Mouse (Mus musculus) retina, postnatal 7 days (tissue): ENCODE measurements around the gene Pck1.

Source experiments
- DNase-seq: peaks from one replicate; pipeline ENCODE4 v3.0.0-alpha.2; 2012; ENCODE audit warnings: low read depth, low spot score

Pck1 gene

GRCm38 (mm10) chr2:173148001-173148400 is 4.8 kb upstream of the Pck1 start:
- no peak for DNase-seq

DNA sequence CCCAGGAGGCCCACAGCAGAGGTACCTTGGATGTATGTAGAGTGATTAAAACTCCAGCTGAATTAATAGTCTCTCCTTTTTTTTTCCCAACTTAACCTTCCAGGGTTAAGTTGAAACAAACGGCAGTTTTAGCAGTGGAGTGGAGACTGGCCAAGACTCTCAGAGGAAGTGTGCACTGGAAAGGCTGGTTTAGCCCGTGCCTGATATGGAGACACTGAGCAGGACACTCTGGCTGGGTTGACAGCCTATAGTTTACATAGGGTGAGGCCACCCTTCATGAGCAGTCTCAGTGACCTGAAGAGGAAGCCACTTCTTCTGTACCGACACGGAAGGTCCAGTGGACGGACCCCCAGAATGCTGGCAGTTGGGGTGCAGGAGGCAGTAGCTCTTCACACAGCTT is 1.5 kb upstream of the Pck1 start:
- no peak for DNase-seq

GRCm38 (mm10) chr2:173151784-173152284 is 1.0 kb upstream of the Pck1 start:
- DNase-seq: no peak

- DNase-seq: no peak
Measured at GRCm38 (mm10) chr2:173153266-173153665, 418 bp downstream of the Pck1 start.

DNA sequence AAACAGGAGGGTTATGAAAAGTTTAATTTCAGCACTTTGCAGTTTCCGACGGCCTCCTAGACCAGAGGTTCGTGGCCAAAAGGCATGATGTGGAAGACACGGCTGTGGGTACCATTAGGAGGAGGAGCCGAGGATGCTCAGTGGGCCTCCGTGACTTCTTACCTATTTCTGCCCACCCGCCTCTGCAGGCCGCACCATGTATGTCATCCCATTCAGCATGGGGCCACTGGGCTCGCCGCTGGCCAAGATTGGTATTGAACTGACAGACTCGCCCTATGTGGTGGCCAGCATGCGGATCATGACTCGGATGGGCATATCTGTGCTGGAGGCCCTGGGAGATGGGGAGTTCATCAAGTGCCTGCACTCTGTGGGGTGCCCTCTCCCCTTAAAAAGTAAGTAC is 1.7 kb downstream of the Pck1 start:
- no peak for DNase-seq

GRCm38 (mm10) chr2:173154962-173155361 is 2.1 kb downstream of the Pck1 start:
- no peak for DNase-seq

DNA sequence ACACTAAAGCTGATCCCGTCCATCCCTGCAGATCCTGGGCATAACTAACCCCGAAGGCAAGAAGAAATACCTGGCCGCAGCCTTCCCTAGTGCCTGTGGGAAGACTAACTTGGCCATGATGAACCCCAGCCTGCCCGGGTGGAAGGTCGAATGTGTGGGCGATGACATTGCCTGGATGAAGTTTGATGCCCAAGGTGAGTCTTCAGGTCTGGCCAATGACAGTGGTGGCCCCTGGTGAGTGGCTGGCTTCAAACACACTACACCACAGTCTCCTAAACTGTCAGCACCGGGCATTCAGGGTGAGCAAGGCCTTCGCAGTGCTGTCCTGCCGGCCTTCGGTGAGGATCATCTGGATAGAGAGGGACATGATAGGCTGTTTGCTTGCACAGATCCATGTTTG is 3.1 kb downstream of the Pck1 start:
- no peak for DNase-seq

GRCm38 (mm10) chr2:173156923-173157322 is 4.1 kb downstream of the Pck1 start:
- no peak for DNase-seq

GRCm38 (mm10) chr2:173157376-173157775 is 4.5 kb downstream of the Pck1 start:
- DNase-seq: no peak

DNA sequence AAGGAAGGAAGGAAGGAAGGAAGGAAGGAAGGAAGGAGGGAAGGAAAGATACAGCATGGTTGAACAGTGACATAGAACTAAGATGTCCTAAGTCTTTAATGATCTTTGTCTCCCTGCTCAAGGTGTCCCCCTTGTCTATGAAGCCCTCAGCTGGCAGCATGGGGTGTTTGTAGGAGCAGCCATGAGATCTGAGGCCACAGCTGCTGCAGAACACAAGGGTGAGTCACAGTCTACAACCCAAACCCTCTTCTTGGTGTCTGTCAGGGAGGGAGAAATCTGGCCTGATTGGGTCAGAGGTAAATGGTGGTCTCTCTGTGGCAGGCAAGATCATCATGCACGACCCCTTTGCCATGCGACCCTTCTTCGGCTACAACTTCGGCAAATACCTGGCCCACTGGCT is 5.0 kb downstream of the Pck1 start:
- no peak for DNase-seq

GRCm38 (mm10) chr2:173158390-173159055 is 5.7 kb downstream of the Pck1 start:
- DNase-seq: no peak

- DNase-seq: peak; percentile 53
Measured at GRCm38 (mm10) chr2:173159354-173160311, 6.8 kb downstream of the Pck1 start.

DNA sequence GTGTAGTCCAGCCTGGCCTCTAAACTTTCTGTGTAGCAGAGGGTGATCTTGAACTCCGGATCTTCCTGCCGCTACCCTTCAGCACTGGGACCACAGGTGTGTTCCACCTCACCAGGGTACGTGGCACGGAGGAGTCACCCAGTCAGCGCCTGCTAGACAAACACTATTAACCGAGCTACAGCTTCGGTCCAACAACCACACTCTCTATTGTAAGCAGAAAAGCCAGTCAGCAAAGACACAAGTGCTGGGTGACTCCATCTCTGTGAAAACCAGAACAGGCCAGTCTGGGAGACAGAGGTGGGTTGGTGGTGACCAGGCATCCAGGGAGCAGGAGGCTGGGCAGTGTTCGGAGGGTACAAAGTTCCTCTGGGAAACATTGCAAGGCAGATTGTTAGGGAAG is 10.5 kb downstream of the Pck1 start:
- no peak for DNase-seq

- no peak for DNase-seq
Measured at GRCm38 (mm10) chr2:173164358-173164757, 11.5 kb downstream of the Pck1 start.

DNA sequence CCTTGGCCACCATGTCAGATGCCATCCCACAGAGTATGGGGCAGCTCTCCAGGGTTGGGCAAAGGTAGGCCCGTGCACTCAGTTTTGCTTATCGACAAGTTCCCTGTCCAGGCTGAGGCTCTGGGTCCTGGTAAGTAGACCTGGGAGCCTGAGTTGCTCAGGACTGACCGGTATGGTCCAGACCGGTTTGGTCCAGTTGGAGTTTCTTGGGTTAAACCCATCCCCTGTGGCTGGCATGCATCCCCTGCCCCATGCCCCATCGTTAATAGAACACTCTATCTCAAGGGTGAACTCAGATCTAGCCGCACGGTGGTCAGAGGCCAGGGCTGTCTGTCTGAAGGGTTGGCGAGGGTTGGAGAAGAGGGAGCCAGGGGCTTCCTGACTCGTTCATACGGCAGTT is 12.1 kb downstream of the Pck1 start:
- DNase-seq: no peak

- no peak for DNase-seq
Measured at GRCm38 (mm10) chr2:173165357-173165756, 12.5 kb downstream of the Pck1 start.

DNA sequence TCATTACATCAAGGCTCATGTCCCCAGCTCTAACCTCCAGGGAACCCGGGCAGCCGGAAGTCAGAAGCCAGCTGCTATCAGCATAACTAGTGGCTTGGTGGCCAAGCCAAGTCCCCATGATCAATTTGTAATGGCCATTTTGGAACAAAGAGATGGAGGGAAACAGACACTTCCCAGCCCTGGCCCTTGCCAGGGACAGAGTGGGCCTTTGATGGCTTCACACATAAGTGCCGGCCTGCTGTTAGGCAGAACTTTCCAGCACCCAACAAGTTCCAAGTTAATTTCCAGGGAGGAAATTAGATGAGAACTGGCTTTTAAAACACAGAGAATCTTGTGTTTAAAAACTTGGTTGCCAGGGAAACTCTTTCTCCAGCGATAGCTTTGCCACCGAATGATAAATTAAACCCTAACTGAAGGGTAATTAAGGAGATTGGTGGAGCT is 15.6 kb downstream of the Pck1 start:
- DNase-seq: no peak

- no peak for DNase-seq
Measured at GRCm38 (mm10) chr2:173170081-173170480, 17.2 kb downstream of the Pck1 start.

DNA sequence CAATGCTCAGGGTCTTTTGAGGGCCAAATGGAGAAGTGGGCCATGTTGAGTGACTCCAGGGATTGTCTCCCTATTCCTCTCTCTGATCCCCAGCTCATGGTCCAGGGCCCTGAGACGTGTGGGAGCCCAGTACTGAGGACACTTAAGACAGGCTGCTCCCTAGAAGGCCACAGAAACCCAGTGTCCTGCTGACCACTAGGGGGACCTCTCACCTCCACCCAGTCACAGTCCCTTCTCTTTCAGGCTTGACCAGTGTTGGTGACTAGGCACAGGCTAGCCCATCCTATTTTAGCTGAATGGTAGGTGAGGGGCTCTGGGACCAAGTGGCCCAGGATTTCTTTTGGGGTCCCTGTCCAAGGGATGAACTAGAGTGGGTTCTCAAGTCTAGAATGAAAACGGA is 17.9 kb downstream of the Pck1 start:
- no peak for DNase-seq

- DNase-seq: no peak
Measured at GRCm38 (mm10) chr2:173171470-173171869, 18.6 kb downstream of the Pck1 start.

DNA sequence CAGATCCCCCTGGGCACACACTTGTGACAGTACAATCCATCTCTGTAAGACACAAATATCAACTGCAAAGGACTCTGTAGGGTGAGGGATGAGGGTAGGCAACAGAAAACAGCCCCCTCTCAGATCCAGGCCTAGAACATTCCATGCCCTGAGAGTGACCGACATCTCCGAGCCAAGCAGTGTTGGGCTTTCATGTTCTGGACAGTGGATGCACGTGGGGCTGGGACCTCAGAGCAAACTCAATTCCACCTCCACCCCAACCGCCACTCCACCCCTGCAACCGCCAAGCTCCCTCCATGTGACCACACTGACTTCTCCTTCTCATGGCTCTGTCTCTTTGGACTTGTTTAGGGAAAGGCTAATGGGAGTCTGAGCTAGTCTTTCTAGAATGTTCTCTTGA is 19.1 kb downstream of the Pck1 start:
- DNase-seq: no peak

- no peak for DNase-seq
Measured at GRCm38 (mm10) chr2:173172386-173172785, 19.5 kb downstream of the Pck1 start.

DNA sequence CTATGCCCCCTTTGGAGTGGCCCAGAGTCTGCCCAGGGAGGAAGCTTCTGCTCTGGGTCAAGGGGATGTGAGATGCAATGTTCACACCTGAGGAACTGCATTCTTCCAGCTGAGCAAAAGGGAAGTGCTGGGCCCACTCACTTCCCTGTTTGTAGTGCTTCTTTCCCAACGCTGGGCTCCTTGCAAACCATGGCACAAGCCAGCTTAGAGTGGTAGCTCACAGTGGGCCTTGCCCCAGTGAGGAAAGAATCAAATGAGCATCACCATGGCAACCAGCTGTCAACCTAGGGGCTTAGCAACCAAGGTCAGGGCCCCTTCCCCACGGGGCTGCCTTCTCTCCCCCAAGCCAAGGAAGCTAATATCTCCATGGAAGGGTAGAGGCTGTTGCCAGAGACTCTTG is 20.2 kb downstream of the Pck1 start:
- DNase-seq: no peak
